Mouse (Mus musculus) E14TG2a.4 (cell line): ENCODE measurements around the gene Gm20388.
"Not testable (repeated sequence)": the region's sequence is repeated elsewhere in the genome, so short reads cannot be mapped to it uniquely, and the experiment has no call there.

Source experiments
- CTCF ChIP-seq: conservative IDR thresholded peaks from 2 replicates; pipeline ENCODE4 v1.5.1; 2014; ENCODE audit warnings: low read length
- NANOG ChIP-seq: IDR thresholded peaks from 2 replicates; pipeline ENCODE4 v1.6.1; 2014; ENCODE audit warnings: borderline replicate concordance, low read length, mixed read lengths
- POU5F1 ChIP-seq: IDR thresholded peaks from 2 replicates; pipeline ENCODE4 v1.6.1; 2014; ENCODE audit warnings: low read length, borderline replicate concordance

DNA sequence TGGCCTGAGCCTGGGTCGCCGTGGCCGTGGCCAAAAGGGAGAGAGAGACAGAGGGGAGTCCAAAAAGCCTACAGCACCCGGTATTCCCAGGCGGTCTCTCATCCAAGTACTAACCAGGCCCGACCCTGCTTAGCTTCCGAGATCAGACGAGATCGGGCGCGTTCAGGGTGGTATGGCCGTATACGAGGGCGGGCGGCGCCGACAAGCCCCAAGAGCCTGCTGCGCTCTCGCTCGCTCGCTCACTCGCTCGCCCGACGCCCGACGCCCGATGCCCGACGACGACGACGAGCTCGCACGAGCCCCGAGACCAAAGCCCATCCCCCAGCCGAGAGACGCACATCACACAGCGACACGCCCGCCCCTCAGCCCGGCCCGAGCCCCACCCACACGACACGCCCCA is 3653.6 kb downstream of the Gm20388 start:
- not testable (repeated sequence) for TF ChIP-seq CTCF, NANOG, POU5F1
